Mouse (Mus musculus) embryonic facial prominence, embryonic 10.5 days (tissue): ENCODE measurements around the gene Lrtm1. TPM values are rescaled to one million over a fixed set of nuclear protein-coding genes. Genes with fewer than 3 reads are reported as not detected.
A peak's percentile ranks its signal among the peaks of the same experiment; 100 is the strongest.

Source experiments
- DNase-seq: peaks from one replicate; pipeline ENCODE4 v3.0.0-alpha.2; 2017; ENCODE audit warnings: low spot score
- H3K27ac ChIP-seq: fragments of 300-500 bp; sonication (generic); replicated peaks from 2 replicates; pipeline ENCODE4 v1.5.1; 2016; ENCODE audit warnings: mild to moderate bottlenecking
- H3K27me3 ChIP-seq: fragments of 300-500 bp; sonication (generic); replicated peaks from 2 replicates; pipeline ENCODE4 v1.6.1; 2016; ENCODE audit warnings: low read depth, mild to moderate bottlenecking; ENCODE audit not compliant: poor library complexity, severe bottlenecking
- H3K36me3 ChIP-seq: fragments of 300-500 bp; sonication (generic); replicated peaks from 2 replicates; pipeline ENCODE4 v1.6.1; 2016; ENCODE audit warnings: mild to moderate bottlenecking, moderate library complexity
- H3K4me1 ChIP-seq: fragments of 300-500 bp; sonication (generic); 2 replicates; pipeline ENCODE4 v1.6.1; 2016
- H3K4me3 ChIP-seq: fragments of 300-500 bp; sonication (generic); 2 replicates; pipeline ENCODE4 v1.5.1; 2016; ENCODE audit warnings: mild to moderate bottlenecking, moderate library complexity
- H3K9me3 ChIP-seq: fragments of 300-500 bp; sonication (generic); 2 replicates; pipeline ENCODE4 v1.6.1; 2016; ENCODE audit warnings: mild to moderate bottlenecking
- WGBS: fragments of 180-500 bp; shearing (Covaris S2); methylation state at CpG from one replicate; pipeline ENCODE4 v1.1.7; 2016; 5-methylcytosine and 5-hydroxymethylcytosine counted together
- polyA plus RNA-seq: library from polyadenylated mRNA; unstranded; fragments of >200 nt; fragmentation: Nextera tagmentation; extraction: Ambion mirVana; gene quantifications from 2 replicates; pipeline ENCODE4 v1.2.1, GENCODE M21; 2016

The Lrtm1 gene
- polyA plus RNA-seq, 1 experiment from 2014 or later = 0.16 TPM

DNA sequence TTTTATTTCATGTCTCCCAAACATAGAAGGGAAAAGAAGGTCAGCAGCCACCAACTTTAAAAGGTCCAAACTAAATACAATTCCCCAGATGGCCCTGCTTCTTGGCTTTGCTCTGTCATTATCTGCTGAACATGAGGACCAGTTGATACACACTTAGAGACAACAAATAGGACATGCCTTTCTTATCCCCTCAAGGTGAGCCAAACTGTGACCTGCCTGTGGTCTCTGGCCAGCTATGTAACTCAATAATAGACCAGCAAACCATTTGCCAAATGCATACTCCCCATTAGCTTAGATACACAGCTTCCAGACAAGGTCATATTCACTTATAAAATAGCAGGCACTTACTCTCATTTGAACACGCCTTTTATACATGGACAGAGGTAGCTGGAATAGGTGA is 23.5 kb downstream of the Lrtm1 start:
- Histone ChIP-seq H3K27ac (no peak overlapping the region), H3K4me3 (no peak overlapping the region), H3K27me3 (no peaks in the 10 kb centered on the region), H3K4me1 (peaks cover 21% of the 10 kb centered on the region), H3K9me3 (no peaks in the 10 kb centered on the region), H3K36me3 (no peaks in the 10 kb centered on the region)
- 90% methylated on average over 1 of the region's 1 CpGs for WGBS
- DNase-seq = no peak

GRCm38 (mm10) chr14:29042355-29042754 is 24.3 kb downstream of the Lrtm1 start:
- H3K27ac ChIP-seq = no peak overlapping the region
- WGBS = 82% methylated on average over 1 of the region's 1 CpGs
- peaks cover 21% of the 10 kb centered on the region for H3K4me1 ChIP-seq
- no peak overlapping the region for H3K4me3 ChIP-seq
- DNase-seq = no peak
- no peaks in the 10 kb centered on the region for H3K27me3 ChIP-seq
- no peaks in the 10 kb centered on the region for H3K36me3 ChIP-seq
- no peaks in the 10 kb centered on the region for H3K9me3 ChIP-seq

DNA sequence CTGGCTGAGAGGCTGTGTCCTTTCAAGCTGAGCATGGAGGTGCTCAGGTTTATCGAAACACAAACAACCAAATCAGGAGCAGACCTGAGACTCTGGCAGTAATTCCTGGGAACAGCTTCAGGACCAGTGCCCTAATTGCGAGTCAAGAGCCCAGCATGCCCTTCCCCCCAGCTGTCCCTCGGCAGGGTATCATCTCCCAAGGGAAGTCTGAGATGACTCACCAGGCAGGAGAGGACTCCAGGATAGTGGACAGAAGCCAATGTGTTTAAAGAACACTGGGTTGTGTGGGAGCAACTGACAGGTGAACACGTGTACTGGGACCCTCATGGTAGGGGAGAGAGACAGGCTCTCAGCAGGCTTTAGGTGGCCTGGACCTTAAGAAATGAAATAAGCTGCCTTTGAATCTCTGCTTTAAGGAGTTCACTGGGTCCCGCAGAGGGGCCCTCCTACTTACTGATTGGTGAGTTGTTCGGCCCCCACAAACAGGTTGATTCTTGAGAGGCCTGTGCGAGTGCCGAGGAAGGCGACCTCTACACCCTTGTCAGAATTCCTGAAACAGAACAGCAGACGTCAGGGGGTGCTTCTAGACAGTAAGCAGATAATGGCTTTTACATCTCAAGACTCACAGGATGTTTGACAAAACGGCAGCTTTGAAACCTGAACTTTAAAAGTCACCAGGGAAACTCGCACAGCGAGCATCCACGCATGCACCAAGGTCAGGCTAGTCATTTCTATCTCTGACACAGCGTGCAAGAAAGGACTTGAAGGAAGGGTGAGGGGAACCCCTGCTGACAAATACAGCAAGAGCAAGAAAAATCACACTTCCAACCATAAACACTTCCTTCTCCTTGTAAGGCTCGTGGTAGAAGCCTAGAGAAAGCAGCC is 34.2 kb downstream of the Lrtm1 start:
- H3K27ac ChIP-seq = no peak overlapping the region
- 61% methylated on average over 16 of the region's 16 CpGs for WGBS
- H3K4me3 ChIP-seq = no peak overlapping the region
- DNase-seq = peak; percentile 19
- no peaks in the 10 kb centered on the region for H3K36me3 ChIP-seq
- no peaks in the 10 kb centered on the region for H3K9me3 ChIP-seq
- H3K27me3 ChIP-seq = no peaks in the 10 kb centered on the region
- peaks cover 9% of the 10 kb centered on the region; the same call in 1 of the 2 replicates for H3K4me1 ChIP-seq

GRCm38 (mm10) chr14:29060679-29061078 is 42.7 kb downstream of the Lrtm1 start:
- DNase-seq = no peak
- Histone ChIP-seq H3K9me3 (no peaks in the 10 kb centered on the region), H3K27ac (no peak overlapping the region), H3K4me3 (no peak overlapping the region), H3K27me3 (no peaks in the 10 kb centered on the region), H3K4me1 (peaks cover 14% of the 10 kb centered on the region), H3K36me3 (no peaks in the 10 kb centered on the region)

- Histone ChIP-seq H3K27ac (no peak overlapping the region), H3K4me1 (peaks cover 19% of the 10 kb centered on the region), H3K27me3 (no peaks in the 10 kb centered on the region), H3K36me3 (no peaks in the 10 kb centered on the region), H3K9me3 (no peaks in the 10 kb centered on the region), H3K4me3 (no peak overlapping the region)
- DNase-seq = no peak
- WGBS = 92% methylated on average over 1 of the region's 1 CpGs
Observed at GRCm38 (mm10) chr14:29061491-29061890, 43.5 kb downstream of the Lrtm1 start.

- 99% methylated on average over 2 of the region's 2 CpGs for WGBS
- H3K4me1 ChIP-seq = peaks cover 19% of the 10 kb centered on the region
- H3K9me3 ChIP-seq = no peaks in the 10 kb centered on the region
- H3K36me3 ChIP-seq = no peaks in the 10 kb centered on the region
- H3K4me3 ChIP-seq = no peak overlapping the region
- H3K27me3 ChIP-seq = no peaks in the 10 kb centered on the region
- H3K27ac ChIP-seq = no peak overlapping the region
- no peak for DNase-seq
Observed at GRCm38 (mm10) chr14:29062676-29063075, 44.7 kb downstream of the Lrtm1 start.

DNA sequence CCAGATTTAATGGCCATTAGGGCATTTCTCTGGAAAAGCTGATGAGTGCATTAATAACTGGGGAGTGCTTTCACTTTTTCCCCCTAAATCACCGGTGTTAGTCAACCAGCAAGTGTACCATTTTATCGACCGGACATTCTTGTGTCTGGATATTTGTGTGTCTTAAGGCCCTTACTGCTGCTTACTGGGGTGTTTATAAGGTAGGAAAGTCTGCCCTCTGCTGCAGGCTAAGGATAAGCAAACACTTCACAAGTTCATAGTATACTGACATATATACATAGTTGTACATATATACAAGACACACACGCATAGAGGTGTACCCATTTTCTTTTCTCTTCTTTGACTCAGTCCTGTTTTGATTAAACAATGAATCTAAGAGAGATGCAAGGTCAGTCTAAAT is 55.7 kb downstream of the Lrtm1 start:
- Histone ChIP-seq H3K27ac (no peak overlapping the region), H3K4me1 (peaks cover 5% of the 10 kb centered on the region; the same call in 1 of the 2 replicates), H3K36me3 (no peaks in the 10 kb centered on the region)

DNA sequence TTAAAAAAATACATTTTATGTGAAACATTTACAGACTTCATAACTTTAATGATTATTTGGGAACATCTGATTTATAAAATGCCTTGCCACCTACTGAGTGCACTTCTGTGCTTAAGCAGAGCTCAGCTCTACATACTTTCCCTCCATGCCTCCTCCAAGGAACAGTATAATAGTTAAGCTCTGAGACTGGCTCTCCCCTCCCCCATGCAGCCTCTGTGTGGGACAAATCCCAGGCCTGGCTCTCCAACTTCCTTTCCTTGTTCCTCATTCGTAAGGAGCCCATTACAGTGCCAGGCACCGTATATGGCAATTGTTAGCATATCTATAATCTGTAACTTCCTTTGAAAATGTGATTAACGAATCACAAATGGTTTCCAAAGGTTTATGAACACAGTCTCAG is 59.4 kb downstream of the Lrtm1 start:
- H3K9me3 ChIP-seq = no peaks in the 10 kb centered on the region
- peak; percentile 18 for DNase-seq
- H3K4me1 ChIP-seq = peaks cover 8% of the 10 kb centered on the region; the same call in 1 of the 2 replicates
- WGBS = 57% methylated on average over 3 of the region's 3 CpGs
- no peaks in the 10 kb centered on the region for H3K27me3 ChIP-seq
- no peaks in the 10 kb centered on the region for H3K36me3 ChIP-seq
- H3K4me3 ChIP-seq = no peak overlapping the region
- H3K27ac ChIP-seq = no peak overlapping the region

More for the DNA sequence above, 55.7 kb downstream of the Lrtm1 start:
- Histone ChIP-seq H3K4me3 (no peak overlapping the region), H3K9me3 (no peaks in the 10 kb centered on the region), H3K27me3 (no peaks in the 10 kb centered on the region)
- DNase-seq = no peak
- 88% methylated on average over 4 of the region's 4 CpGs for WGBS

GRCm38 (mm10) chr14:29080228-29080627 is 62.2 kb downstream of the Lrtm1 start:
- Histone ChIP-seq H3K4me1 (peaks cover 13% of the 10 kb centered on the region), H3K27me3 (no peaks in the 10 kb centered on the region), H3K4me3 (no peak overlapping the region), H3K27ac (no peak overlapping the region), H3K36me3 (no peaks in the 10 kb centered on the region), H3K9me3 (no peaks in the 10 kb centered on the region)
- WGBS = 81% methylated on average over 4 of the region's 4 CpGs
- no peak for DNase-seq

GRCm38 (mm10) chr14:29080630-29081029 is 62.6 kb downstream of the Lrtm1 start:
- Histone ChIP-seq H3K4me1 (peaks cover 16% of the 10 kb centered on the region), H3K9me3 (no peaks in the 10 kb centered on the region), H3K27me3 (no peaks in the 10 kb centered on the region), H3K36me3 (no peaks in the 10 kb centered on the region), H3K4me3 (no peak overlapping the region), H3K27ac (no peak overlapping the region)
- 82% methylated on average over 4 of the region's 4 CpGs for WGBS
- no peak for DNase-seq

GRCm38 (mm10) chr14:29082171-29082570 is 64.2 kb downstream of the Lrtm1 start:
- Histone ChIP-seq H3K27me3 (peaks cover 8% of the 10 kb centered on the region; the same call in 1 of the 2 replicates), H3K36me3 (no peaks in the 10 kb centered on the region), H3K4me1 (peaks cover 27% of the 10 kb centered on the region), H3K9me3 (no peaks in the 10 kb centered on the region), H3K27ac (no peak overlapping the region), H3K4me3 (no peak overlapping the region)
- no peak for DNase-seq
- 87% methylated on average over 1 of the region's 1 CpGs for WGBS
